Mouse (Mus musculus) midbrain, embryonic 15.5 days (tissue): ENCODE measurements at regions not wholly inside any gene's neighbourhood (a gene's known extent, or its start where the extent isn't known, plus 50 kb on each side); places are given as distances from the start of the nearest gene placed in this dataset.
A peak's percentile ranks its signal among the peaks of the same experiment; 100 is the strongest.
"Not testable (repeated sequence)": the region's sequence is repeated elsewhere in the genome, so short reads cannot be mapped to it uniquely, and the experiment has no call there.

ENCODE experiments used
- ATAC-seq: fragments of 200-750 bp; cut with Nextera tagmentation; replicated peaks from 2 replicates; pipeline ENCODE4 v1.8.0; 2017; ENCODE audit warnings: moderate TSS enrichment
- H3K27ac ChIP-seq: fragments of 300-500 bp; sonication (generic); 2 replicates; pipeline ENCODE4 v1.5.1; 2015; ENCODE audit warnings: mild to moderate bottlenecking, inconsistent platforms
- H3K27me3 ChIP-seq: fragments of 300-500 bp; sonication (generic); replicated peaks from 2 replicates; pipeline ENCODE4 v1.6.1; 2015; ENCODE audit warnings: inconsistent platforms
- H3K36me3 ChIP-seq: fragments of 300-500 bp; sonication (generic); replicated peaks from 2 replicates; pipeline ENCODE4 v1.6.1; 2015; ENCODE audit warnings: inconsistent platforms
- H3K4me1 ChIP-seq: fragments of 300-500 bp; sonication (generic); 2 replicates; pipeline ENCODE4 v1.6.1; 2015; ENCODE audit warnings: inconsistent platforms
- H3K4me2 ChIP-seq: fragments of 300-500 bp; sonication (generic); 2 replicates; pipeline ENCODE4 v1.6.1; 2015; ENCODE audit warnings: inconsistent platforms, mild to moderate bottlenecking, moderate library complexity
- H3K4me3 ChIP-seq: fragments of 300-500 bp; sonication (generic); 2 replicates; pipeline ENCODE4 v1.5.1; 2015; ENCODE audit warnings: mild to moderate bottlenecking, inconsistent platforms
- H3K9ac ChIP-seq: fragments of 300-500 bp; sonication (generic); 2 replicates; pipeline ENCODE4 v1.6.1; 2015; ENCODE audit warnings: mild to moderate bottlenecking, inconsistent platforms
- H3K9me3 ChIP-seq: fragments of 300-500 bp; sonication (generic); 2 replicates; pipeline ENCODE4 v1.6.1; 2016; ENCODE audit warnings: inconsistent platforms
- WGBS: fragments of 180-500 bp; shearing (Covaris S2); methylation state at CpG from one replicate; pipeline ENCODE4 v1.1.7; 2015; ENCODE audit warnings: mixed read lengths; 5-methylcytosine and 5-hydroxymethylcytosine counted together

DNA sequence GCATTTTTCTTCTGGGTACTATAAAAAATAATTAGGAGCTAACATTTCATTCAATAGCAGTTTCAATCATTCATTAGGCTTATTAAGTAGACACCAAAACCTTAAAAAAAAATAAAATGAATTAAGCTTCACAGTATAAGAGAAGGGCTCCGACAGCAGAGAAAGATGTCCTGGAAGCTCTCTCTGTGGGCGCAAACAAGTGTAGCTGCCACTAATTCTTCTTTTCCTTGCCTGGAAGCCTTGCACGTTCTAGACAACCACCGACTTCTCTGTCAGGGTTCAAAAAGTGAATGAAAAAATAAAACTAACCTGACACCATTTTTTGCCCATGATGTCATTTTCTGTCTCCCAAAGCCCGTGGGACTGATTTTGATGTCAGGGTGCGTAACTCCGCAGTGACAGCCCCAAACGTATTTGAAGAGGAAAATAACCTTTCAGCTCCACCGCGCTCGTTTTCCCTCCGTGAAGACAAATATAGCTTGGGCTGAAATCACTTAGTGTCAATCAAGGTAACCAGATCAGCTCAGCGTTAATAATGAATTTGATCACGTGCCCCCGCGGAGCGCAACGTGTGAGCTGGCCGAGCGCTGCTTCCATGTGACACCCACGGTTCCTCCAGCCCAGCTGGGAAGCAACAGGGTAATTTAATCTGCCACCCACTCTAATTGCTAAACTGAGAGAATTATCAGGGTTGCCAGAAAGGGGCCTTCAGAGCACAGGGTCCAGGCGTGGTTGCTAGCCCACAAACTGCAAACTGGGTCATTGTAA lies 169.8 kb upstream of the Six2 start:
- H3K9me3 ChIP-seq: no peaks in the 10 kb centered on the region
- H3K27me3 ChIP-seq: no peaks in the 10 kb centered on the region
- H3K4me1 ChIP-seq: peaks cover 12% of the 10 kb centered on the region
- peak overlapping the region; percentile 44 for H3K4me2 ChIP-seq
- peak overlapping the region; percentile 10; the same call in 1 of the 2 replicates for H3K4me3 ChIP-seq
- H3K9ac ChIP-seq: no peak overlapping the region
- ATAC-seq: peak; percentile 72
- no peak overlapping the region for H3K27ac ChIP-seq
- WGBS: 27% methylated on average over 22 of the region's 22 CpGs
- H3K36me3 ChIP-seq: no peaks in the 10 kb centered on the region

DNA sequence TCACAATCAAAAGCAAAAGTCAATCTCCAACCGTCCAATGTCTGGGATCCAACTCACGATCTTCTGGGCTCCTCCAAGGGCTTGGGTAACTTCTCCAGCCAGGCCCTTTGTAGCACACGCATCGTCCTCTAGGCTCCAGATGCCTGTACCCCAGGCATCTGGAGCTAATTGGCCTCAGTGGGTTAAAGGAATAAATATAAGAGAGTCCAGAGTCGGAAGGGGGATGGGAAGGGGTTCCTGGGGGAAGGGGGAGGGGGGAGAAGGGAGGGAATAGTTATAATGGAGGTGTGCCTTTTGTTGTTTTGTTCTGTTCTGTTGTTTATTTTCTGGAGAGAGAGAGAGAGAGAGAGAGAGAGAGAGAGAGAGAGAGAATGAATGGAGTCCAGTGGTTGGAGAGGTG lies 168.8 kb upstream of the Six2 start:
- not testable (repeated sequence) for H3K4me2 ChIP-seq, H3K9me3 ChIP-seq, ATAC-seq, H3K9ac ChIP-seq, H3K4me3 ChIP-seq, H3K36me3 ChIP-seq, H3K27me3 ChIP-seq, H3K27ac ChIP-seq
- H3K4me1 ChIP-seq: peaks cover 12% of the 10 kb centered on the region
- 28% methylated on average over 4 of the region's 5 CpGs for WGBS

DNA sequence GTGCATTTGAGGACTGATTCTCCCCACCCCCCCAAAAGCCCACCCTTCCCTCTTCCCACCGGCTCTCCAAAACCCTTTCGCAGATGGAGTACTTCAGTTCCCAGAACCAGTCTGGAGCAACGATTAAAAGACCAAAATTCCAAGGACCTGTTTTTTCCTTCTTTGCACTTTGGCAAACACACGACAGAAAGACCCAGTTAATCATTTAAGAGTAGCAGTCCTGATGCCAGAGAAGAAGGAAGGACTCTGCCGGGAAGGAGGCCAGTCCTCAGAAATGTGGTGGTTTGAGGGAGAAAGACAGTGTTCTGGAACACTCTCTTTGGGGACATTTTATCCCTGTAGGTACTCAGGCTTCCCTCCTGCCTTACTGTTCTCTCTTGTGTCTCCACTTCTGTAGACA lies 165.1 kb upstream of the Six2 start:
- WGBS: 84% methylated on average over 5 of the region's 5 CpGs
- H3K9me3 ChIP-seq: no peaks in the 10 kb centered on the region
- H3K27me3 ChIP-seq: no peaks in the 10 kb centered on the region
- ATAC-seq: no peak
- no peak overlapping the region for H3K4me3 ChIP-seq
- H3K27ac ChIP-seq: no peak overlapping the region
- no peak overlapping the region for H3K9ac ChIP-seq
- H3K36me3 ChIP-seq: no peaks in the 10 kb centered on the region
- peaks cover 8% of the 10 kb centered on the region for H3K4me1 ChIP-seq
- no peak overlapping the region for H3K4me2 ChIP-seq

DNA sequence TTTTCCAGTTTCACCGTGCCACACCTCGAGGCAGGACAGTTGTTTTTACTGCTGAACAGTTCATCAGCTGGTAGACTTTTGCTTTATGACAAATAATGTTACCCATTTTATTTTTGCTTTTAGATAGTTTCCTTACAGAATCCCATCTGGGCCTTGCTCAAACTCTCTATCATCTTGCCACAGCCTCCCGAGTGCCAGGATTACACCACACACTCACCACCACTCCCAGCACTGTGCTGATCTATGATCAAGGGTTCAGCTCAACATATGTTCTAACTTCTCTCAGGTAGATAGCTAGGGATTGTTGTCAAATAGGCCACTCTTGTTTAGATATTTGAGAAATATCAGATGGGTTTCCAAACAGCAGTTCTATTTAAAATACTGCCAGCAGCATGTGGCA lies 160.5 kb upstream of the Six2 start:
- H3K4me1 ChIP-seq: no peaks in the 10 kb centered on the region
- H3K27me3 ChIP-seq: no peaks in the 10 kb centered on the region
- H3K4me2 ChIP-seq: no peak overlapping the region
- no peak for ATAC-seq
- H3K27ac ChIP-seq: no peak overlapping the region
- no peak overlapping the region for H3K4me3 ChIP-seq
- 96% methylated on average over 3 of the region's 3 CpGs for WGBS
- H3K9ac ChIP-seq: no peak overlapping the region
- no peaks in the 10 kb centered on the region for H3K9me3 ChIP-seq
- H3K36me3 ChIP-seq: no peaks in the 10 kb centered on the region

DNA sequence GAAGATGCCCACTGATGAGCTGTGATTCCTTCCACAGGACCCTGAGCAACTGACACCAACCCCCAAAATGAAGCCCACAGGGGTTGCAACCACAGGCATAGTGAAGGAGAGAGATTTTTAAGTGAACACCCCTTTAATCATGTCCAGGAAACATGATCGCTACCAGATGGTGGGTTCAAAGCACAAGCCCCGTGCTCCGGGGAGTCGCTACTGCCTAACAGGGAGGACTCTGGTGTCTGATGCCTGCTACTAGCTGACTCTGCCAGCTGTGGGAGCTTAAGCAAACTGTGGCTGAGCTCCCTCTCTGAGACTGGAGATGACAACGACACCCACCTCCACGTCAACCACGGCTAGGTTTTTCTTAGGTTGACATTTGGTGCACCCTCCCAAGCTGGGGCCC lies 159.7 kb upstream of the Six2 start:
- Histone ChIP-seq H3K27me3 (no peaks in the 10 kb centered on the region), H3K4me3 (no peak overlapping the region), H3K36me3 (no peaks in the 10 kb centered on the region), H3K4me2 (no peak overlapping the region), H3K4me1 (no peaks in the 10 kb centered on the region), H3K27ac (no peak overlapping the region), H3K9me3 (no peaks in the 10 kb centered on the region), H3K9ac (no peak overlapping the region)
- 87% methylated on average over 7 of the region's 7 CpGs for WGBS
- no peak for ATAC-seq

DNA sequence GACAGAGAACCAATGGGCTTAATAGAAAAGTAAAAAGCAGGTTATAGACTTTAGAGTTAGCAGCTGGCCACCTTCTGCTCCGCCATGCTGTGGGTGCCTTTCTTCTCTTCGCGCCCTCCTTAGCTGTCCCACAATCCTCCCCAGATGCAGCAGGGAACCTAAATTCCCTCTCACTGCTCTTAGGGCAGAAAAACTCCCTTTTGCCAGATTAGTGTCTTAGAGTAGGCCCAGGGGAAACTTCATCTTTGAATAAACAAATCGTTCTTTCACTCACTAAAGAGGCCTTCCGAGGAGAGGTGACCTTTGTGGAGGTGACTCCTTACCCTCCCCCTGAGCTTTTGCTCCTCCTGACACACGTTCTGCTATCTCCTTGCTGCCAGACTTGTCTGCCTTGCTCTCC lies 157.0 kb upstream of the Six2 start:
- Histone ChIP-seq H3K9ac (no peak overlapping the region), H3K27me3 (no peaks in the 10 kb centered on the region), H3K4me2 (no peak overlapping the region), H3K9me3 (no peaks in the 10 kb centered on the region), H3K27ac (no peak overlapping the region), H3K36me3 (no peaks in the 10 kb centered on the region), H3K4me1 (no peaks in the 10 kb centered on the region), H3K4me3 (no peak overlapping the region)
- WGBS: 61% methylated on average over 6 of the region's 6 CpGs
- no peak for ATAC-seq

DNA sequence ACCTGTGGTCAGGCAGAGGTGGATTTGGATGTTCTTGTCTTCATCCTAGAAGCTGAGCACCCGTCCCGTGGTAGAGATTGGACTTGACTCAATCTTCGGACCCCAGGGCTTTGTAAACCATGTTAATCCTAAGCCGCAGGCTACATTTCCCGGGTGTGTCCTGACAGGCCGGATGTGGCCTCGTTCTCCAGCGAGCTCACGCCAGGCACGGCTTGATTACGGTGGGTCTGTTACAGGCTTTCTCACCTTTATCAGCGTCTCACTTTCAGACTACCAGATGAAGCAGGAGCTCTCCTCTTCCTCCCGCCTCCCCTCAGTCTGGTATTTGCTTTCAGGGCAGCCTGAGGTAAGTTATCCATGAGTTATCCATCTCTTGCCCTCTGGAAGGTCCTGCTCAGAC lies 156.4 kb upstream of the Six2 start:
- Histone ChIP-seq H3K9ac (no peak overlapping the region), H3K9me3 (no peaks in the 10 kb centered on the region), H3K36me3 (no peaks in the 10 kb centered on the region), H3K4me1 (no peaks in the 10 kb centered on the region), H3K4me3 (no peak overlapping the region), H3K27me3 (no peaks in the 10 kb centered on the region), H3K27ac (no peak overlapping the region), H3K4me2 (no peak overlapping the region)
- no peak for ATAC-seq
- 89% methylated on average over 13 of the region's 13 CpGs for WGBS

DNA sequence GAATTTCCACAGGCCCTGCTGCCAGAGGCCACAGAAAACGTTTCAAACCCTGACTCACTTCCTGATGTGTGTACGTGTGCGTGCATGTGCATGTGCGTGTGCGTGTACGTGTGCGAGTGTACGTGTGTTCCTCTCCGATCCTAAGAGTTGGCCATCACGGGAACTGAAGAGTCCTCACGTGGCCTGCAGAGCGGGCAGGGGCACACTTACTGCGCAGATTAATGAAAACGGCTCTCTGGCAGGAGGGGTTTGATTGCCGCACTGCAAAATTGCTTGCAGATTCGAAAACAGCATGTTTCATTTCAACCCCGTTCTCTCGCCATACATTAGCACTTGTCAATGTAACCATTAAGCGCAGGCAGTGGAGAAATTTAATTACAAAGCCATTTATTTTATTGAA lies 135.0 kb upstream of the Six2 start:
- Histone ChIP-seq H3K27ac (no peak overlapping the region), H3K4me2 (no peak overlapping the region), H3K27me3 (0 out of 2 replicates have a peak, but pooled peaks cover 3% of the 10 kb centered on the region), H3K9me3 (no peaks in the 10 kb centered on the region), H3K9ac (no peak overlapping the region), H3K36me3 (no peaks in the 10 kb centered on the region), H3K4me1 (no peaks in the 10 kb centered on the region), H3K4me3 (no peak overlapping the region)
- 76% methylated on average over 19 of the region's 19 CpGs for WGBS
- ATAC-seq: no peak

DNA sequence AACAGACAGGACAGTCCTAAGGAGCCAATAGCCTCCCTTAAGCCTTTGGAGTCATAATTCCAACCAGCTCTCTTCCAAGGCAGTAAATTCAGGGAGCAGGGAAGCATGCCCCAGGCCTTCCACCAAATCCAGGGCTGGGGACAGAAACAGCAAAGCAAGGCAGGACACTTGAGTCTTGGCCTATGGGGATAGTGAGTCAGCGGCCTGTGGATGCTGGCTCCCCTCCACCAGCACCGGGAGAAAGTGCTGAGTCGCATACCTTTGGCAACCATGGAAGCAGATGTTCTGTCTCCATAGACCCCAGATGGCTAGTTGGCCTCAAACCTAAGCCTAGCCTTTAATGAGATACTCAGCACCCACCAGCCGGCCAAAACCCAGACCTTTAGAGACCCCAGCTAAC lies 133.8 kb upstream of the Six2 start:
- no peak for ATAC-seq
- Histone ChIP-seq H3K9me3 (no peaks in the 10 kb centered on the region), H3K4me2 (no peak overlapping the region), H3K4me3 (no peak overlapping the region), H3K27ac (no peak overlapping the region), H3K36me3 (no peaks in the 10 kb centered on the region), H3K9ac (no peak overlapping the region), H3K27me3 (0 out of 2 replicates have a peak, but pooled peaks cover 3% of the 10 kb centered on the region), H3K4me1 (no peaks in the 10 kb centered on the region)
- 77% methylated on average over 4 of the region's 4 CpGs for WGBS

DNA sequence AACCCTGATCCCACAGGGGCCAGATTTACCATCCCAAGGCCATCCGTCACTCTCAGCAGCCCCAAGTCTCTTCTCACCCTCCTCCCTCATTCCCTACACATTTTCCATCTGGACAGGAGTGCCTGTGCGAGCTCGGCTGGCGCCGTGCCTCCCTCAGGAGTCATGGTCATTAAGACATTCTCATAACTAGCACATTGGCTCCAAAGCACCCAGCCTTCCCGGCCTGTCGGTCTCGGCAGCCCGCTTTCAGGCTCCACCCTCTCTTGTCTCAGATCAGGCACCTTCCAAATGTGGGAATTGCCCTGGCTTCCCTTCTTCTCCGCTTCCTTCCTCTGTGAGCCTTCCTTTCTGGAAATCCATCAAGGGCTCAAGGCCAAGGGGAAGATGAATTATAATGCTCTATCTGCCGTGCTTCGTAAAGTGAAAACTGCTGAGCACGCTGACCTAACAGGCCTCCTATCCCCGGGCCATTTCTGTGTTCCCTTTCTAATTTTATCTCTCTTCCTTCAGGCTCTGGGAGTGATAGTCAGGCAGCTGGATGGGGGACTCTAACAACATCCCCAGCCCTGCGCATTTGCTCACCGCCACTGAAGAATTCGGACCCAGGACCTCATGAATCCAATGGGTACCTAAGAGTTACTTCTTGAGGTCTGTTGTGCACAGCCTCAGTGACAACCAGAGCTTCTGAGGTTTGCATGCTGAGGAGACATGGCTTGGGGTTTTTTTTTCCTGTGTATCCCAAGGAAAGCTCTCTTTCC lies 130.2 kb upstream of the Six2 start:
- H3K27ac ChIP-seq: no peak overlapping the region
- no peaks in the 10 kb centered on the region for H3K4me1 ChIP-seq
- WGBS: 74% methylated on average over 17 of the region's 17 CpGs
- H3K4me3 ChIP-seq: no peak overlapping the region
- 0 out of 2 replicates have a peak, but pooled peaks cover 3% of the 10 kb centered on the region for H3K27me3 ChIP-seq
- H3K36me3 ChIP-seq: no peaks in the 10 kb centered on the region
- no peak overlapping the region for H3K9ac ChIP-seq
- H3K4me2 ChIP-seq: no peak overlapping the region
- ATAC-seq: no peak
- no peaks in the 10 kb centered on the region for H3K9me3 ChIP-seq

DNA sequence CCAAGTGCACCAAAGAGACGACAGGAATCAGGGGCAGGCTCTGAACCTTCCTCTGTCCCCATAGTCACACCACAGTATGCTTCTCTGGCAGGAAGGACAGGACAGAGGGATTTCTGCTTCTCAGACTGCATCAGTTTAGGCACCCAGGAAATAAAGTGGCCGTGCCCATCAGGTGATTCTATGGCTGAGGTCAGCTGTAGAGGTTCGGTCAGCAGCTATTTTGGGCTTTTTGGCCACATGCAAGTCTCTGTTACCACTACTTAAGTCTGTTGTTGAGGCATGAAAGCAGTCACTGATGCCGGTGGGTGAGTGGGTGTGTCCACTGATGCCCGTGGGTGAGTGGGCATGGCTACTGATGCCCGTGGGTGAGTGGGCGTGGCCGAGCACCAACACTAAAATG lies 128.4 kb upstream of the Six2 start:
- no peaks in the 10 kb centered on the region for H3K27me3 ChIP-seq
- 90% methylated on average over 8 of the region's 8 CpGs for WGBS
- no peak overlapping the region for H3K4me2 ChIP-seq
- no peaks in the 10 kb centered on the region for H3K36me3 ChIP-seq
- H3K9ac ChIP-seq: no peak overlapping the region
- no peak overlapping the region for H3K4me3 ChIP-seq
- ATAC-seq: no peak
- no peaks in the 10 kb centered on the region for H3K9me3 ChIP-seq
- H3K4me1 ChIP-seq: no peaks in the 10 kb centered on the region
- no peak overlapping the region for H3K27ac ChIP-seq

DNA sequence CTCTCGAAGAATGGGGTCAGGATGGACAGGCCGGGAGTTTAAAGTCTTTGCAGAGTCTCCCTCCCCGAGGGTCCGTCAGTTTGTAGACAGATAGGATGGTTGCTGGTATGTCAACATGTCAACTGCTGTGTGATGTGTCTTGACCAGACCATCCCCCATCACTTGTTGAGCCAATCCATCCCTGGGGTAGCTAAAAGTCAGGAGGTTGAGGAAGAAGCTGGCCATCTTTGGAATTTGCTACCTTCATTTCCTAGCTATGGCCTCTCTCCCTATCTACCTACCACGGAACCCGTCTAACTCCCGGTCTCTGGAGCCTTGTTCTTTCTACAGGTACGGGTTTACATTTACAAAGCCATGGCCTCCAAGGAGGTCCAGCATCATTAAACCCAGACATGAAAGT lies 128.0 kb upstream of the Six2 start:
- no peak for ATAC-seq
- H3K36me3 ChIP-seq: no peaks in the 10 kb centered on the region
- H3K4me1 ChIP-seq: no peaks in the 10 kb centered on the region
- H3K9ac ChIP-seq: no peak overlapping the region
- H3K27ac ChIP-seq: no peak overlapping the region
- WGBS: 92% methylated on average over 8 of the region's 8 CpGs
- no peaks in the 10 kb centered on the region for H3K27me3 ChIP-seq
- no peak overlapping the region for H3K4me3 ChIP-seq
- H3K9me3 ChIP-seq: no peaks in the 10 kb centered on the region
- H3K4me2 ChIP-seq: no peak overlapping the region

DNA sequence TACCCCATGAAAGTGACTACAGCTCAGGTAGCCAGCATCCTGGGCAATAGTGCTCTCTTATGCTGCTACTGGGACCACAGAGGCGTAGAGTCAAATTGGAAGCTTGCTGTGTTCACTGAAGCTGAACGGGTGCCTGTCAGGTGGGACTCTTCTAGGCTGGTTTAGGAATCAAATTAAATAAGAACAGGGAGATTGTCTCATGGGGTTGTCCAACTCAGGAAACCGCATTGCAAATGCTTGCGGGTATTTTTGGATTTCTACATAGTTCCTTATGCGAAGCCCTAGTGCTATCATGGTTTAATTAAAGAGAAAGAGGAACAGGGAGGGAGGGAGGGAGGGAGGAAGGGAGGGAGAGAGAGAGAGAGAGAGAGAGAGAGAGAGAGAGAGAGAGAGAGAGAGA lies 120.5 kb upstream of the Six2 start:
- no peak overlapping the region for H3K4me3 ChIP-seq
- H3K36me3 ChIP-seq: no peaks in the 10 kb centered on the region
- peaks cover 26% of the 10 kb centered on the region for H3K27me3 ChIP-seq
- no peak overlapping the region for H3K9ac ChIP-seq
- no peak overlapping the region for H3K27ac ChIP-seq
- no peak for ATAC-seq
- H3K9me3 ChIP-seq: no peaks in the 10 kb centered on the region
- 50% methylated on average over 5 of the region's 5 CpGs for WGBS
- no peaks in the 10 kb centered on the region for H3K4me1 ChIP-seq
- no peak overlapping the region for H3K4me2 ChIP-seq
